Mouse (Mus musculus) gastrocnemius, postnatal 25 days (tissue): ENCODE measurements at regions not wholly inside any gene's neighbourhood (a gene's known extent, or its start where the extent isn't known, plus 50 kb on each side); places are given as distances from the start of the nearest gene placed in this dataset.

Experiments
- microRNA-seq, 2 experiments: library from miRNA; unstranded; fragments of <30 nt; microRNA quantifications; one replicate each; pipeline ENCODE4 v1.2.0; 2021; ENCODE audit warnings: borderline replicate concordance in 2 of 2

Small RNA genes lying in the stretch of these regions (microRNA-seq; reads per million reads assigned to microRNA genes)
- 0 reads per million in 2 experiments for gene Mir21c
